Mouse (Mus musculus): ENCODE results near the gene Sel1l3. TPM values are rescaled to one million over a fixed set of nuclear protein-coding genes. Genes with fewer than 3 reads are reported as not detected.

Gene Sel1l3
- polyA plus RNA-seq, 1 experiment from 2014 or later = 0.10 TPM

DNA sequence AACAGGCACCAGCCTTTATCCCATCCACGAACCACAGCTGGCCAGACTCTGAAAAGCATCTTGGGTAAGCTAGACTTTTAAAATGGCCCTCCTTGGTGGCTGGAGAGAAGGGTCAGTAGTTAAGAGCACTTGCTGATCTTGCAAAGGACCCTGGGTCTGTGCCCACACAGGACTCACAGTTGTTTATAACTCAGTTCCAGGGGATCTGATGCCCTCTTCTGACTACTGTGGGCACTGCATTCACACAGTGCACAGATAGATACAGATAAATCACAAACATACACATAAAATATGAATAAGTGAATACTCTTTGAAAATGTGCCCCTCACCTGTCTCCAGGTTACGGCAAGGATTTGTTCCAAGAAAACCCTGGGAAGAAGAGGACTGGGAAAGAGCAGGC lies 79.7 kb downstream of the Sel1l3 start:
- no peak for ATAC-seq
- no peaks in the 10 kb centered on the region for H3K9me3 ChIP-seq (replicated peaks)
- no peaks in the 10 kb centered on the region for H3K4me1 ChIP-seq
- H3K27me3 ChIP-seq (replicated peaks) = no peaks in the 10 kb centered on the region
- H3K36me3 ChIP-seq = no peaks in the 10 kb centered on the region
- H3K4me2 ChIP-seq = no peak overlapping the region
- H3K4me3 ChIP-seq = no peak overlapping the region
- no peak overlapping the region for H3K27ac ChIP-seq
- no peak overlapping the region for H3K9ac ChIP-seq
- 65% methylated on average over 2 of the region's 2 CpGs for WGBS (ENCODE audit: insufficient replicate concordance)

DNA sequence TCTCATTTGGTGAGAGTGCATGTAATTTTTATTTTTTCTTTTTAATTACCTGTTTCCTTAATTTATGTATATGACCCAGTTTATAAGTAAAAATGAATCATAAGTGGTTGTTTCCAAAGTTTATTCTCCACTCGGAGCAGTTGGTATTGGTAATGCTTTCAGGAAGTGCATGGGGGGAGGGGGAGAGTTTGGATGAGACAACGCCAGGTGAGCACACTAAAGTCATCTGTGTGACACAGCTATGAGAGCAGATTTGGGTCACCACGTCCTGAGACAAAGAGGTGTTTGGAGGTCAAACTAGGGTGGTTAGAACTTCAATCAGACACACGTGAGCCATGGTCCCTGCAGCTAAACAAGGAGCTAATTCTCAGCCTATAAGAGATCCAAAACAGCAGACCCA lies 89.0 kb downstream of the Sel1l3 start:
- Histone ChIP-seq H3K9me3 (replicated peaks) (no peaks in the 10 kb centered on the region), H3K27ac (no peak overlapping the region), H3K27me3 (replicated peaks) (no peaks in the 10 kb centered on the region), H3K36me3 (no peaks in the 10 kb centered on the region), H3K4me1 (no peaks in the 10 kb centered on the region), H3K4me2 (no peak overlapping the region), H3K4me3 (no peak overlapping the region), H3K9ac (no peak overlapping the region)
- ATAC-seq = no peak
- WGBS (ENCODE audit: insufficient replicate concordance) = 45% methylated on average over 4 of the region's 4 CpGs

- Histone ChIP-seq H3K4me2 (no peak overlapping the region), H3K4me3 (no peak overlapping the region), H3K9ac (no peak overlapping the region), H3K9me3 (replicated peaks) (no peaks in the 10 kb centered on the region), H3K4me1 (no peaks in the 10 kb centered on the region), H3K27ac (no peak overlapping the region), H3K27me3 (replicated peaks) (no peaks in the 10 kb centered on the region), H3K36me3 (no peaks in the 10 kb centered on the region)
- WGBS (ENCODE audit: insufficient replicate concordance) = 38% methylated on average over 10 of the region's 10 CpGs
- ATAC-seq = no peak
Measured at GRCm38 (mm10) chr5:53123525-53124286, 90.0 kb downstream of the Sel1l3 start.

GRCm38 (mm10) chr5:53119689-53120088 lies 94.0 kb downstream of the Sel1l3 start:
- Histone ChIP-seq H3K27me3 (replicated peaks) (no peaks in the 10 kb centered on the region), H3K27ac (no peak overlapping the region), H3K9me3 (replicated peaks) (no peaks in the 10 kb centered on the region), H3K9ac (no peak overlapping the region), H3K4me1 (no peaks in the 10 kb centered on the region), H3K4me2 (no peak overlapping the region), H3K4me3 (no peak overlapping the region), H3K36me3 (no peaks in the 10 kb centered on the region)
- WGBS (ENCODE audit: insufficient replicate concordance) = 57% methylated on average over 3 of the region's 3 CpGs
- ATAC-seq = no peak

DNA sequence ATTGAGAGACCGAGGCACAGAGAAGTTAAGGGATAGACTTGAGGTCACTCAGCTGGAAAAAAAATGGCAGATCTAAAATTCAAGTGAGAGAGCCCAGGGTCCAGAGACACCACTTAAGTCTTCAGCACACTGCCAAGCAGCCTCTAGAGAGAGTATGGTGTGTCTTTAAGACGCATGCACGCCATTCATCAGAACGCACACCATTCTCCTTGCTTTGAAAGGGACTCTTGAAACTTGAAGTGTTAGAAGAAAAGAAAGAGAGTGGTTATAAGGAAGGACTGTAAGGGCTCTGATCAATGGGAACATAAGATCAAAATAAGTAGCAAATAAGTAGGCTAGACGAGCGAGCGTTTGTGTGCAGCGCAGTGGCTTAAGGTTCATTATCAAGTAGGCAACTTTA lies 95.5 kb downstream of the Sel1l3 start:
- Histone ChIP-seq H3K27ac (no peak overlapping the region), H3K9ac (no peak overlapping the region), H3K4me3 (no peak overlapping the region), H3K36me3 (no peaks in the 10 kb centered on the region), H3K27me3 (replicated peaks) (no peaks in the 10 kb centered on the region), H3K9me3 (replicated peaks) (peaks cover 3% of the 10 kb centered on the region; the same call in 1 of the 2 replicates), H3K4me1 (no peaks in the 10 kb centered on the region), H3K4me2 (no peak overlapping the region)
- no peak for ATAC-seq
- 83% methylated on average over 8 of the region's 8 CpGs for WGBS (ENCODE audit: insufficient replicate concordance)

DNA sequence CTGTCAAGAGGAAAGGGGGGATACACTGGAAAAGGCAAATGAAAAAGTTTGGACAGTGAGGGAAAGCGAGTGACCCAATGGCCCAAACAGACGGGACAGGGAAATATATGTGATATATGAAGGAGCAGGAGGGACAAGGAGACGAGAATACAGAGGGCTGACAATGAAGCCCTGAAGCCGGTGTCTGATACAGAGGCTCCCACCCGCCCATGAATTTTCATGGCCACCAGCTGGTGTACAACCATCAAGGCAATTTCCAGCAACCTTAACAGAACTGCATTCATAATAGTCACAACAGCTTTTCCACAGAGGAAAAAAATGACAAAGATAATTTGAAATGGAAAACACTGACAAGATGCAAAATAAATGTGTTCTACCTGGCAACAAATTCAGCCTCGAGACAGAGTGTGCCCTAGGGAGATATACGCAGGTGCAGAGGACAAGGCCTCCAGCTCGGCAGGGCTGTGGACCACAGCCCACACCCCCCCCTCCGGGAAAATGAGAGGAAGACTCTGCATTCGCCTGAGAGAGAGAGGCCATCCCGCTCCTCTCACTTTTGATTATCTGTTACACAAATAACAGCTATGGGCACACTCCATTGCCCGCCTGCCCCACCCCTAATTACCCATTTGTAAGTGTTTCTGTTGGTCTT lies 99.0 kb downstream of the Sel1l3 start:
- no peaks in the 10 kb centered on the region for H3K27me3 ChIP-seq (replicated peaks)
- no peak overlapping the region for H3K27ac ChIP-seq
- H3K4me1 ChIP-seq = no peaks in the 10 kb centered on the region
- H3K4me3 ChIP-seq = no peak overlapping the region
- no peak overlapping the region for H3K4me2 ChIP-seq
- H3K36me3 ChIP-seq = no peaks in the 10 kb centered on the region
- peaks cover 9% of the 10 kb centered on the region; the same call in 1 of the 2 replicates for H3K9me3 ChIP-seq (replicated peaks)
- 64% methylated on average over 12 of the region's 12 CpGs for WGBS (ENCODE audit: insufficient replicate concordance)
- H3K9ac ChIP-seq = no peak overlapping the region
- ATAC-seq = no peak

- H3K4me2 ChIP-seq = no peak overlapping the region
- H3K4me3 ChIP-seq = no peak overlapping the region
- no peaks in the 10 kb centered on the region for H3K27me3 ChIP-seq (replicated peaks)
- H3K4me1 ChIP-seq = no peaks in the 10 kb centered on the region
- H3K27ac ChIP-seq = no peak overlapping the region
- no peaks in the 10 kb centered on the region for H3K36me3 ChIP-seq
- H3K9ac ChIP-seq = no peak overlapping the region
- peaks cover 9% of the 10 kb centered on the region; the same call in 1 of the 2 replicates for H3K9me3 ChIP-seq (replicated peaks)
- WGBS (ENCODE audit: insufficient replicate concordance) = 84% methylated on average over 5 of the region's 5 CpGs
- ATAC-seq = no peak
Measured at GRCm38 (mm10) chr5:53112942-53113341, 100.8 kb downstream of the Sel1l3 start.

DNA sequence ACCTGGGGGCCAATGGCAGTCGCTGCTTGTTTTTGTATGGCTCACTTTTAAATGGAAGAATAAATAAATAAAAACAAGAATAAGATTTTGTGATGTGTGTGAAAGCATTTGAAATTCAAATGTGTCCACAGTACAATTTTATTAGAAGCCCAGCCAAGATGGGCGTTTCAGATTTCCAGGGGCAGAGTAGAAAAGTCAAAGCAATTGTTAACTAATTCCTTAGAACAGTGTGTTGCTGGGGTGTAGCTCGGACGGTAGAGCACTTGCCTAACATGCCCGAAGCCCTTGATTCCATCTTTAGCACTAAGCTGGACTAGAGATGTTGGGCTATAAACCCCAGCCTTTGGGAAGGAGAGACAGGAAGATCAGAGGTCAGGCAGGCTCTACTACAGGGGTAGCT lies 102.7 kb downstream of the Sel1l3 start:
- Histone ChIP-seq H3K4me1 (no peaks in the 10 kb centered on the region), H3K9me3 (replicated peaks) (peaks cover 9% of the 10 kb centered on the region; the same call in 1 of the 2 replicates), H3K27ac (no peak overlapping the region), H3K4me2 (no peak overlapping the region), H3K27me3 (replicated peaks) (no peaks in the 10 kb centered on the region), H3K9ac (no peak overlapping the region), H3K4me3 (no peak overlapping the region), H3K36me3 (no peaks in the 10 kb centered on the region)
- no peak for ATAC-seq
- 66% methylated on average over 5 of the region's 5 CpGs for WGBS (ENCODE audit: insufficient replicate concordance)

DNA sequence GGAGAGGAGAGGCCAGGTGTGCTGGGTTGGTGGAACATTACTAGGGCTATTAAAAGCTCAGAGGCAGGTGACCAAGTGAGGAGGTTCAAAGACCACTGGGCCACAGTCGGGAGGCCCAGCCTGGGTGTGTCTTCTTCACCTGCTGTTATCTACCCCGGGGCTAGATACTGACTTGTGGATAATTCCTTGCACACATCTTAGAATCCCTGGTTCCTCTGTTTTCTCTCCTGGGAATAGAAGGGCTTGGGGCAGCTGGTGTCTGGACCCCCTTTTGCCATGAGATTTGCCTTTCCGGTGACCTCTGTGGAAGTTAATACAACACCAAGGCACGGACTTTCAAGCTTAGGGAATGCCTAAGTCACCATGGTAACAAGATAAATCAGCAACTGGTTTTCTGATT lies 103.5 kb downstream of the Sel1l3 start:
- no peak overlapping the region for H3K27ac ChIP-seq
- no peaks in the 10 kb centered on the region for H3K27me3 ChIP-seq (replicated peaks)
- H3K4me2 ChIP-seq = no peak overlapping the region
- no peak for ATAC-seq
- no peak overlapping the region for H3K9ac ChIP-seq
- no peaks in the 10 kb centered on the region for H3K36me3 ChIP-seq
- H3K4me1 ChIP-seq = no peaks in the 10 kb centered on the region
- WGBS (ENCODE audit: insufficient replicate concordance) = 61% methylated on average over 4 of the region's 4 CpGs
- H3K4me3 ChIP-seq = no peak overlapping the region
- peaks cover 9% of the 10 kb centered on the region; the same call in 1 of the 2 replicates for H3K9me3 ChIP-seq (replicated peaks)

- no peak overlapping the region for H3K9ac ChIP-seq
- ATAC-seq = no peak
- H3K4me3 ChIP-seq = no peak overlapping the region
- no peaks in the 10 kb centered on the region for H3K36me3 ChIP-seq
- H3K4me2 ChIP-seq = no peak overlapping the region
- H3K9me3 ChIP-seq (replicated peaks) = peaks cover 9% of the 10 kb centered on the region; the same call in 1 of the 2 replicates
- H3K27me3 ChIP-seq (replicated peaks) = no peaks in the 10 kb centered on the region
- H3K27ac ChIP-seq = no peak overlapping the region
- WGBS (ENCODE audit: insufficient replicate concordance) = 51% methylated on average over 1 of the region's 1 CpGs
- H3K4me1 ChIP-seq = no peaks in the 10 kb centered on the region
Measured at GRCm38 (mm10) chr5:53108668-53109067, 105.1 kb downstream of the Sel1l3 start.

- H3K4me3 ChIP-seq = no peak overlapping the region
- H3K9ac ChIP-seq = no peak overlapping the region
- WGBS (ENCODE audit: insufficient replicate concordance) = 54% methylated on average over 9 of the region's 9 CpGs
- no peaks in the 10 kb centered on the region for H3K36me3 ChIP-seq
- no peaks in the 10 kb centered on the region for H3K4me1 ChIP-seq
- no peak overlapping the region for H3K4me2 ChIP-seq
- H3K27me3 ChIP-seq (replicated peaks) = no peaks in the 10 kb centered on the region
- peaks cover 4% of the 10 kb centered on the region; the same call in 1 of the 2 replicates for H3K9me3 ChIP-seq (replicated peaks)
- no peak for ATAC-seq
- H3K27ac ChIP-seq = no peak overlapping the region
Measured at GRCm38 (mm10) chr5:53108026-53108425, 105.7 kb downstream of the Sel1l3 start.

DNA sequence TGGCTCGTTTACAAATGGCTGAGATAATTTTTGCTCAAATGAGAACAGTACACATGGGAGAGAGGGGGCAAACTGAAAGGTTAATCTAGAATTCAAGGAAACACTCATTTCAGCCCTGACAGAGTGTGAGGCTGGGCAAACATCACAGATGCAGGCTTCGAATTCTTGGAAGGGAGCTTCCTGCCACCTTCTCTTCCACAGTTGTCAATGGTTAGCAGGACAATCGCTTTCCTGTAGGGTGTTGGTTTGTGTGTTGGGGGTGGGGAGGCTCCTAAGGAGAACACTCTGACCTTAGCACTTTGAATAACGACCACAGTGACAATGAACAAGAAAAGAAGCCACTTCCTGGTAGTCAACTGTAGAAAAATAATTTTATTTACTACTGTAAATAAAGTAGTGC lies 107.0 kb downstream of the Sel1l3 start:
- Histone ChIP-seq H3K27me3 (replicated peaks) (no peaks in the 10 kb centered on the region), H3K36me3 (no peaks in the 10 kb centered on the region), H3K9ac (no peak overlapping the region), H3K27ac (no peak overlapping the region), H3K4me1 (no peaks in the 10 kb centered on the region), H3K4me3 (no peak overlapping the region), H3K9me3 (replicated peaks) (no peaks in the 10 kb centered on the region), H3K4me2 (no peak overlapping the region)
- 18% methylated on average over 4 of the region's 4 CpGs for WGBS (ENCODE audit: insufficient replicate concordance)
- ATAC-seq = no peak
